Mouse (Mus musculus) embryo, embryonic 11.5 days (tissue): ENCODE results near the gene Plekha1.

Experiments used
- DNase-seq: peaks from one replicate; pipeline ENCODE4 v3.0.0-alpha.2; 2012; ENCODE audit warnings: low read depth, low spot score

Plekha1 gene

GRCm38 (mm10) chr7:130954177-130954601, 88.6 kb downstream of the Plekha1 start:
- DNase-seq: no peak

GRCm38 (mm10) chr7:130958551-130958950, 93.0 kb downstream of the Plekha1 start:
- DNase-seq: no peak

GRCm38 (mm10) chr7:130959868-130960267, 94.3 kb downstream of the Plekha1 start:
- DNase-seq: no peak

- no peak for DNase-seq
These were observed 95.9 kb downstream of the Plekha1 start for GRCm38 (mm10) chr7:130961429-130961828.
